Mouse (Mus musculus): ENCODE measurements at regions not wholly inside any gene's neighbourhood (a gene's known extent, or its start where the extent isn't known, plus 50 kb on each side); places are given as distances from the start of the nearest gene placed in this dataset.

DNA sequence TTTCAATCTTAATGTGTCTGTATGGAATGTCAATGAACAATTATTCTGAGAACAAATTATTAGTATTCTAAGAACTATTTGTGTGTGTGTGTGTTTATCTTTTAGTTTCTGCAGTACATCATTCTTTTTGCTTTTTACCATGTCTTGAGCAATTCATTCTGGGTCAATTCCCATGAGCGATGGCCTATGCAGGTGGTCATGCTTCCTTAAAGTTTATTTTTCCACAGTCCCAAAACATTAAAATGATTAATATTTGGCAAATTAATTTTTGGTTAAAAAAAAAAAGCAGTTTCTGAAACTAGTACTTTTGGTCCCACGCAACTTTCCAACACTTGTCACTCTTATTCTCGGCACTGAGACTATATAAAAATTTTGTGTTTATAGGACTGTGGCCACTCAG lies 416.8 kb upstream of the Rgmb start:
- Histone ChIP-seq H3K4me3 (ENCODE audit: low read depth, low read length) (no peak overlapping the region), H3K36me3 (ENCODE audit: control insufficient read depth, insufficient read depth, low read length) (no peaks in the 10 kb centered on the region), H3K4me2 (ENCODE audit: low read length) (no peak overlapping the region), H3K4me1 (ENCODE audit: control insufficient read depth, insufficient read depth, low read length) (no peaks in the 10 kb centered on the region), H3K9ac (ENCODE audit: low read depth, low read length) (no peak overlapping the region), H3K27me3 (ENCODE audit: control insufficient read depth, insufficient read depth, low read depth, low read length) (no peaks in the 10 kb centered on the region), H3K9me3 (replicated peaks; ENCODE audit: control insufficient read depth, low read length, poor library complexity, severe bottlenecking) (no peaks in the 10 kb centered on the region), H3K27ac (ENCODE audit: low read length) (no peak overlapping the region)
- WGBS: 96% methylated on average over 3 of the region's 3 CpGs
- ATAC-seq: no peak

DNA sequence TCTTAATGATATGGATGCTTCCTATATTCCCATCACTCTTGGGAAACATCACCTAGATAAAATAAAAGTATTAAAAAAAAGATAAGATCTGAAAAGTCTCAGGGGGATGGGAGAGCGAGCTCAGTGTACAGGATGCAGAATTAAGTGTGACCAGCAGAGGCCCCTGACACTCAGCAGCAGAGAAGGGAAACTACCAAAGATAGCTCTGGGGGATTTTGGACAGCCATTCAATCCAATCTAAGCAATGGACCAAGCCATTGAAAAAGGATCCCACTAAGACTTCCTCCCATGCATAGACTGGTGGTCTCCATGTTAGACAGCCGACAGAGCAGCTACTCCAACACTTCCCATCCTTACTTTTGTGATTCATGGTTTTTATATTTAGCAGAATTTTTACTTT lies 390.4 kb upstream of the Rgmb start:
- no peaks in the 10 kb centered on the region for H3K27me3 ChIP-seq (ENCODE audit: control insufficient read depth, insufficient read depth, low read depth, low read length)
- no peak overlapping the region for H3K27ac ChIP-seq (ENCODE audit: low read length)
- no peak overlapping the region for H3K4me2 ChIP-seq (ENCODE audit: low read length)
- no peaks in the 10 kb centered on the region for H3K4me1 ChIP-seq (ENCODE audit: control insufficient read depth, insufficient read depth, low read length)
- no peaks in the 10 kb centered on the region for H3K36me3 ChIP-seq (ENCODE audit: control insufficient read depth, insufficient read depth, low read length)
- H3K9ac ChIP-seq (ENCODE audit: low read depth, low read length): no peak overlapping the region
- no peaks in the 10 kb centered on the region for H3K9me3 ChIP-seq (replicated peaks; ENCODE audit: control insufficient read depth, low read length, poor library complexity, severe bottlenecking)
- H3K4me3 ChIP-seq (ENCODE audit: low read depth, low read length): no peak overlapping the region
- ATAC-seq: no peak
- WGBS: 69% methylated on average over 2 of the region's 2 CpGs

GRCm38 (mm10) chr17:16219675-16220566 lies 389.1 kb upstream of the Rgmb start:
- WGBS: 81% methylated on average over 13 of the region's 13 CpGs
- H3K4me3 ChIP-seq (ENCODE audit: low read depth, low read length): no peak overlapping the region
- ATAC-seq: no peak

GRCm38 (mm10) chr17:16218623-16219022 lies 387.8 kb upstream of the Rgmb start:
- H3K4me2 ChIP-seq (ENCODE audit: low read length): no peak overlapping the region

More at GRCm38 (mm10) chr17:16219675-16220566, 389.1 kb upstream of the Rgmb start:
- Histone ChIP-seq H3K9me3 (replicated peaks; ENCODE audit: control insufficient read depth, low read length, poor library complexity, severe bottlenecking) (no peaks in the 10 kb centered on the region), H3K36me3 (ENCODE audit: control insufficient read depth, insufficient read depth, low read length) (no peaks in the 10 kb centered on the region), H3K9ac (ENCODE audit: low read depth, low read length) (no peak overlapping the region), H3K27me3 (ENCODE audit: control insufficient read depth, insufficient read depth, low read depth, low read length) (no peaks in the 10 kb centered on the region), H3K27ac (ENCODE audit: low read length) (no peak overlapping the region), H3K4me1 (ENCODE audit: control insufficient read depth, insufficient read depth, low read length) (no peaks in the 10 kb centered on the region), H3K4me2 (ENCODE audit: low read length) (no peak overlapping the region)

DNA sequence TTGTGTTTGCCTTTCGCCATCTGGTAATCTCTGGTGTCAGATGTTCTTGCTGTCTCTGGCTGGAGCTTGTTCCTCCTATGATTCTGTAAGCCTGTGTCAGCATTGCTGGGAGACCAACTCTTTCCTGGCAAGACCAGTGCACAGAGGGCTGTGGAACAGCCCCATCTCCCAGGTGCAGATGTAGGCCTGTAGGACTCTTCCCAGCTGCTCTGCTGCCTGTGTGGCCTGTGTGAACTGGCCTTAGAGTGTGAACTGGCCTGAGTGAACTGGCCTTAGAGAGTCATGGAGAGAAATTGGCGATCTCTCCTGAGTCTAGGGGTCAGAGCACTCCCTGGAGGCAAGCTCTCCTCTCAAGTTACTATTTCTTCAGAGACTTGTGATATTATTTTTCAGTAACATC lies 386.0 kb upstream of the Rgmb start:
- no peak for ATAC-seq
- no peaks in the 10 kb centered on the region for H3K27me3 ChIP-seq (ENCODE audit: control insufficient read depth, insufficient read depth, low read depth, low read length)
- no peaks in the 10 kb centered on the region for H3K4me1 ChIP-seq (ENCODE audit: control insufficient read depth, insufficient read depth, low read length)
- no peak overlapping the region for H3K27ac ChIP-seq (ENCODE audit: low read length)
- no peak overlapping the region for H3K4me2 ChIP-seq (ENCODE audit: low read length)
- H3K4me3 ChIP-seq (ENCODE audit: low read depth, low read length): no peak overlapping the region
- no peaks in the 10 kb centered on the region for H3K36me3 ChIP-seq (ENCODE audit: control insufficient read depth, insufficient read depth, low read length)
- H3K9ac ChIP-seq (ENCODE audit: low read depth, low read length): no peak overlapping the region
- WGBS: 84% methylated on average over 2 of the region's 2 CpGs
- H3K9me3 ChIP-seq (replicated peaks; ENCODE audit: control insufficient read depth, low read length, poor library complexity, severe bottlenecking): no peaks in the 10 kb centered on the region

More at GRCm38 (mm10) chr17:16218623-16219022, 387.8 kb upstream of the Rgmb start:
- H3K36me3 ChIP-seq (ENCODE audit: control insufficient read depth, insufficient read depth, low read length): no peaks in the 10 kb centered on the region
- no peak overlapping the region for H3K4me3 ChIP-seq (ENCODE audit: low read depth, low read length)
- no peak overlapping the region for H3K9ac ChIP-seq (ENCODE audit: low read depth, low read length)
- no peaks in the 10 kb centered on the region for H3K9me3 ChIP-seq (replicated peaks; ENCODE audit: control insufficient read depth, low read length, poor library complexity, severe bottlenecking)
- no peak for ATAC-seq
- no peaks in the 10 kb centered on the region for H3K4me1 ChIP-seq (ENCODE audit: control insufficient read depth, insufficient read depth, low read length)
- H3K27ac ChIP-seq (ENCODE audit: low read length): no peak overlapping the region
- no peaks in the 10 kb centered on the region for H3K27me3 ChIP-seq (ENCODE audit: control insufficient read depth, insufficient read depth, low read depth, low read length)
- WGBS: 48% methylated on average over 2 of the region's 2 CpGs

GRCm38 (mm10) chr17:16193636-16194035 lies 362.8 kb upstream of the Rgmb start:
- Histone ChIP-seq H3K36me3 (ENCODE audit: control insufficient read depth, insufficient read depth, low read length) (no peaks in the 10 kb centered on the region), H3K4me3 (ENCODE audit: low read depth, low read length) (no peak overlapping the region), H3K9me3 (replicated peaks; ENCODE audit: control insufficient read depth, low read length, poor library complexity, severe bottlenecking) (no peaks in the 10 kb centered on the region), H3K4me1 (ENCODE audit: control insufficient read depth, insufficient read depth, low read length) (no peaks in the 10 kb centered on the region), H3K9ac (ENCODE audit: low read depth, low read length) (no peak overlapping the region), H3K4me2 (ENCODE audit: low read length) (no peak overlapping the region), H3K27ac (ENCODE audit: low read length) (no peak overlapping the region), H3K27me3 (ENCODE audit: control insufficient read depth, insufficient read depth, low read depth, low read length) (no peaks in the 10 kb centered on the region)
- WGBS: 84% methylated on average over 1 of the region's 1 CpGs
- ATAC-seq: no peak

DNA sequence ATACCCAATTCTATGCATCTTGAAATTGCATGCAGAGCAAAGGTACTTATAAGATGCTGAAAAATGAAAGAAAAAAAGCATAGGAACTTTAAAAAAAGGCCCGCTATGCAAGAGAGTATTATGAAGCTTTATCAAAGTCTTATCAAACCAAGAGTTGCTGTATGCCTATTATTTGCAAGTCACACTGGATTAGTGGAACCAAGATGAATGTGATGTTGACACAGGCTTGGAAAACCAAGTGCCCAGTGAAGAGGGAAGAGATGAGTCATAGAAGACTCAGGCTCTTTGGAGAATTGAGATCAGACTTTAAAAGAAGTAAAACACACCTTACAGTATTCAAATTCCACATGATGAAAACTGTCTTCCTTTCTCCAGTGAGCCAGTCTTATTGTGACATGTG lies 350.0 kb upstream of the Rgmb start:
- H3K4me3 ChIP-seq (ENCODE audit: low read depth, low read length): no peak overlapping the region
- H3K36me3 ChIP-seq (ENCODE audit: control insufficient read depth, insufficient read depth, low read length): no peaks in the 10 kb centered on the region
- no peak overlapping the region for H3K9ac ChIP-seq (ENCODE audit: low read depth, low read length)
- H3K4me2 ChIP-seq (ENCODE audit: low read length): no peak overlapping the region
- 95% methylated on average over 1 of the region's 1 CpGs for WGBS
- H3K9me3 ChIP-seq (replicated peaks; ENCODE audit: control insufficient read depth, low read length, poor library complexity, severe bottlenecking): no peaks in the 10 kb centered on the region
- H3K27ac ChIP-seq (ENCODE audit: low read length): no peak overlapping the region
- no peaks in the 10 kb centered on the region for H3K27me3 ChIP-seq (ENCODE audit: control insufficient read depth, insufficient read depth, low read depth, low read length)
- H3K4me1 ChIP-seq (ENCODE audit: control insufficient read depth, insufficient read depth, low read length): no peaks in the 10 kb centered on the region
- no peak for ATAC-seq

DNA sequence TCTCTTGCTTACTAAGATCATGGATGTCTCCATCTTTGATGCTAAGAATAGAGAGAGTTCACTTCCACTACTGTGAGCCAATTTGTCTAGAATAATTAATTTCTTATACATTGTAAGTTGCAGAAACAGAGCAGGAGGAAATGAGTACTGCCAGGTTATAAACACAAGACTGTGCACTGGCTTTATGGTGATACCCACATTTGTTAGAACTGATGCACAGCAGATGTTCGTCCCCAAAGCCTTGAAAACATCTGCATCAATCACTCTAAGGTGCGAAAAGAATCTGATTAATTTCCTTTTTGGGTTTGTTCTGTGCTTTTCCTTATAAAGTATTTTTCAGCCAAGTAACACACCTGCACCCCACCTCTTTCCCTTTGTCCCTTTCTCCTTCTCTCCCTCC lies 347.3 kb upstream of the Rgmb start:
- Histone ChIP-seq H3K4me3 (ENCODE audit: low read depth, low read length) (no peak overlapping the region), H3K36me3 (ENCODE audit: control insufficient read depth, insufficient read depth, low read length) (no peaks in the 10 kb centered on the region), H3K4me2 (ENCODE audit: low read length) (no peak overlapping the region), H3K27me3 (ENCODE audit: control insufficient read depth, insufficient read depth, low read depth, low read length) (no peaks in the 10 kb centered on the region), H3K4me1 (ENCODE audit: control insufficient read depth, insufficient read depth, low read length) (no peaks in the 10 kb centered on the region), H3K9me3 (replicated peaks; ENCODE audit: control insufficient read depth, low read length, poor library complexity, severe bottlenecking) (no peaks in the 10 kb centered on the region), H3K9ac (ENCODE audit: low read depth, low read length) (no peak overlapping the region), H3K27ac (ENCODE audit: low read length) (no peak overlapping the region)
- ATAC-seq: no peak
- 94% methylated on average over 2 of the region's 2 CpGs for WGBS

- Histone ChIP-seq H3K9ac (ENCODE audit: low read depth, low read length) (no peak overlapping the region), H3K4me1 (ENCODE audit: control insufficient read depth, insufficient read depth, low read length) (no peaks in the 10 kb centered on the region), H3K9me3 (replicated peaks; ENCODE audit: control insufficient read depth, low read length, poor library complexity, severe bottlenecking) (no peaks in the 10 kb centered on the region), H3K36me3 (ENCODE audit: control insufficient read depth, insufficient read depth, low read length) (no peaks in the 10 kb centered on the region), H3K4me3 (ENCODE audit: low read depth, low read length) (no peak overlapping the region), H3K27me3 (ENCODE audit: control insufficient read depth, insufficient read depth, low read depth, low read length) (no peaks in the 10 kb centered on the region), H3K4me2 (ENCODE audit: low read length) (no peak overlapping the region), H3K27ac (ENCODE audit: low read length) (no peak overlapping the region)
- 43% methylated on average over 8 of the region's 8 CpGs for WGBS
- ATAC-seq: no peak
These were observed 346.1 kb upstream of the Rgmb start for GRCm38 (mm10) chr17:16176782-16177510.
